Mouse (Mus musculus): Measurements from ENCODE around the gene Snapc2.

Snapc2 gene

GRCm38 (mm10) chr8:4267627-4268026 is 14.7 kb downstream of the Snapc2 start:
- DNase-seq (ENCODE audit: low spot score) = no peak

GRCm38 (mm10) chr8:4269609-4270008 is 16.7 kb downstream of the Snapc2 start:
- DNase-seq (ENCODE audit: low spot score) = no peak

- peak; percentile 85 for DNase-seq (ENCODE audit: low spot score)
Observed at GRCm38 (mm10) chr8:4275275-4276110, 22.6 kb downstream of the Snapc2 start, which contains the start of gene Timm44. Gene Timm44, minus strand, starts transcription at chr8:4275913.

GRCm38 (mm10) chr8:4276111-4276465 is 23.2 kb downstream of the Snapc2 start:
- no peak for DNase-seq (ENCODE audit: low spot score)

- DNase-seq (ENCODE audit: low spot score) = no peak
Observed at GRCm38 (mm10) chr8:4292738-4293137, 39.9 kb downstream of the Snapc2 start.

GRCm38 (mm10) chr8:4297822-4298221 is 44.9 kb downstream of the Snapc2 start:
- DNase-seq (ENCODE audit: low spot score) = no peak

- DNase-seq (ENCODE audit: low spot score) = no peak
Observed at GRCm38 (mm10) chr8:4304124-4304547, 51.3 kb downstream of the Snapc2 start.
